Mouse (Mus musculus): ENCODE results near the gene Rnf113a2. TPM values are rescaled to one million over a fixed set of nuclear protein-coding genes. Genes with fewer than 3 reads are reported as not detected.

The Rnf113a2 gene
- polyA plus RNA-seq, 1 experiment from 2014 or later = 29.7 TPM

DNA sequence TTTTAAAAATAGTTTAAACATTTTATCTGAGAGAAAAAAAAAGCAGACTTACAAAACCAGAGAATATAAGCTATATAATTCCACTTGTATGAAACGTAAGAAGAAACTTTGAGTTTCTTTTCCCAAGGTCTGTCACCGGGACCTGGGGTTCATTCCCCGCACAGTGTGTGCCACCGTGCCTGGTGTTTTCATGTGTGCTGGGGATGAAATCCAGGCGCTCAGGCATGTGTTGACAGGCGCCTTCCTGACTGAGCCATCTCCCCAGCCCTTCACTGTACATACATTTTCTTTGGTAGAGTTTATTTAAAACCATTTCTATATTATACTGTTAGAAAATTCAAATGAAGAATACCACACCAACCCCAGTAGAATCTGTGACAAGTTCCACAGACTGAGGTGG is 26.7 kb upstream of the Rnf113a2 start:
- no peak overlapping the region for H3K4me2 ChIP-seq (ENCODE audit: low read depth)
- WGBS = 90% methylated on average over 6 of the region's 6 CpGs
- no peak overlapping the region for H3K4me3 ChIP-seq (ENCODE audit: low read depth, low read length)
- no peak for ATAC-seq (ENCODE audit: insufficient read depth, low FRiP score, low TSS enrichment)
- H3K9ac ChIP-seq (ENCODE audit: low read length) = no peak overlapping the region
- H3K27me3 ChIP-seq (ENCODE audit: control insufficient read depth, insufficient read depth, low read length) = no peaks in the 10 kb centered on the region
- no peaks in the 10 kb centered on the region for H3K4me1 ChIP-seq (ENCODE audit: control insufficient read depth, insufficient read depth, low read length)
- H3K9me3 ChIP-seq (ENCODE audit: control insufficient read depth, low read length) = no peaks in the 10 kb centered on the region
- H3K27ac ChIP-seq (ENCODE audit: low read depth, low read length) = no peak overlapping the region
- no peak for DNase-seq (ENCODE audit: low spot score)
- no peaks in the 10 kb centered on the region for H3K36me3 ChIP-seq (ENCODE audit: control insufficient read depth, insufficient read depth, low read length)

GRCm38 (mm10) chr12:84392681-84393080 is 24.3 kb upstream of the Rnf113a2 start:
- ATAC-seq (ENCODE audit: insufficient read depth, low FRiP score, low TSS enrichment) (no peak), DNase-seq (ENCODE audit: low spot score) (no peak)
- no peaks in the 10 kb centered on the region for H3K9me3 ChIP-seq (ENCODE audit: control insufficient read depth, low read length)
- no peaks in the 10 kb centered on the region for H3K4me1 ChIP-seq (ENCODE audit: control insufficient read depth, insufficient read depth, low read length)
- no peaks in the 10 kb centered on the region for H3K27me3 ChIP-seq (ENCODE audit: control insufficient read depth, insufficient read depth, low read length)
- no peak overlapping the region for H3K4me3 ChIP-seq (ENCODE audit: low read depth, low read length)
- no peak overlapping the region for H3K9ac ChIP-seq (ENCODE audit: low read length)
- no peaks in the 10 kb centered on the region for H3K36me3 ChIP-seq (ENCODE audit: control insufficient read depth, insufficient read depth, low read length)
- H3K4me2 ChIP-seq (ENCODE audit: low read depth) = no peak overlapping the region
- WGBS = 96% methylated on average over 4 of the region's 4 CpGs
- no peak overlapping the region for H3K27ac ChIP-seq (ENCODE audit: low read depth, low read length)

DNA sequence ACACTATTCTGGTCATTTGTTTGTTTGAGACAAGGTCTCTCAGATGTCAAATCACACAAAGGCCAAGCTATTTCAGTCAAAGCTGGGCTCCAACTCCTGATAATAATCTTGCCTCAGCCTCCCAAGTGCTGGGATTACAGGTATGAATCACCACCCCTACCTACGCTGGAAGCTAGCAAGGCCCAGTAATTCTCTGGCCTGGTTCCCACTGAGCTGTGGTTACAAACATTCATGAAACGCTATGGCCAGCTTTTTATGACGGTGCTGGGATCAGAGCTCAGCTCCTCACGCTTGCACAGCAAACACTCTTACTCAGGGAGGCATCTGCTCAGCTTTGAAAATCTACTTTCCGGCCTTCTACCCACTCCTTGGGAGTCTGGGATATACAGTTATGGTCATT is 23.1 kb upstream of the Rnf113a2 start:
- no peak overlapping the region for H3K9ac ChIP-seq (ENCODE audit: low read length)
- H3K27me3 ChIP-seq (ENCODE audit: control insufficient read depth, insufficient read depth, low read length) = no peaks in the 10 kb centered on the region
- WGBS = 89% methylated on average over 5 of the region's 5 CpGs
- no peak for ATAC-seq (ENCODE audit: insufficient read depth, low FRiP score, low TSS enrichment)
- peak; percentile 2 for DNase-seq (ENCODE audit: low spot score)
- no peaks in the 10 kb centered on the region for H3K9me3 ChIP-seq (ENCODE audit: control insufficient read depth, low read length)
- no peak overlapping the region for H3K27ac ChIP-seq (ENCODE audit: low read depth, low read length)
- H3K4me2 ChIP-seq (ENCODE audit: low read depth) = no peak overlapping the region
- H3K4me3 ChIP-seq (ENCODE audit: low read depth, low read length) = no peak overlapping the region
- no peaks in the 10 kb centered on the region for H3K36me3 ChIP-seq (ENCODE audit: control insufficient read depth, insufficient read depth, low read length)
- no peaks in the 10 kb centered on the region for H3K4me1 ChIP-seq (ENCODE audit: control insufficient read depth, insufficient read depth, low read length)

- Histone ChIP-seq H3K4me3 (ENCODE audit: low read depth, low read length) (no peak overlapping the region), H3K4me2 (ENCODE audit: low read depth) (no peak overlapping the region), H3K9me3 (ENCODE audit: control insufficient read depth, low read length) (no peaks in the 10 kb centered on the region), H3K27ac (ENCODE audit: low read depth, low read length) (no peak overlapping the region), H3K4me1 (ENCODE audit: control insufficient read depth, insufficient read depth, low read length) (no peaks in the 10 kb centered on the region), H3K9ac (ENCODE audit: low read length) (no peak overlapping the region), H3K36me3 (ENCODE audit: control insufficient read depth, insufficient read depth, low read length) (no peaks in the 10 kb centered on the region), H3K27me3 (ENCODE audit: control insufficient read depth, insufficient read depth, low read length) (no peaks in the 10 kb centered on the region)
- DNase-seq (ENCODE audit: low spot score) (no peak), ATAC-seq (ENCODE audit: insufficient read depth, low FRiP score, low TSS enrichment) (no peak)
- WGBS = 90% methylated on average over 14 of the region's 14 CpGs
These were observed 19.9 kb upstream of the Rnf113a2 start for GRCm38 (mm10) chr12:84396947-84397679.

DNA sequence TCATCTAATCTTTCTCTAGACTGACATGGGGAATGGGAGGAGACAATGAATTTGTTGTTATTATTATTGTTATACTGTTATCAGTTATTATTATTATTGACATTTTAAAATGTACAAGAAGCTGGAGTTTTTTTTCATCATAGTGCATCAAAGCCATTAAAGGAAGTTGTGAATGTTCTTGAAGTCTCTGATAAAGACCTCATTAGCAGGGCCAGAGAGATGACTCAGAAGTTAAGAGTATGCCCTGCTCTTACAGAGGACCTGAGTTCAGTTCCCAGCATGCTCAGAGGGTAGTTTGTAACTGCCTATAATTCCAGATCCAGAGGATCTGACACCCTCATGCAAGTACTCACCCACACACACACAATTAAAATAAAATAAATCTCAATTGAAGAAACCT is 19.3 kb upstream of the Rnf113a2 start:
- H3K27me3 ChIP-seq (ENCODE audit: control insufficient read depth, insufficient read depth, low read length) = no peaks in the 10 kb centered on the region
- ATAC-seq (ENCODE audit: insufficient read depth, low FRiP score, low TSS enrichment) = no peak
- no peaks in the 10 kb centered on the region for H3K9me3 ChIP-seq (ENCODE audit: control insufficient read depth, low read length)
- no peaks in the 10 kb centered on the region for H3K36me3 ChIP-seq (ENCODE audit: control insufficient read depth, insufficient read depth, low read length)
- H3K9ac ChIP-seq (ENCODE audit: low read length) = no peak overlapping the region
- H3K4me2 ChIP-seq (ENCODE audit: low read depth) = no peak overlapping the region
- H3K27ac ChIP-seq (ENCODE audit: low read depth, low read length) = no peak overlapping the region
- no peak overlapping the region for H3K4me3 ChIP-seq (ENCODE audit: low read depth, low read length)
- no peak for DNase-seq (ENCODE audit: low spot score)
- no peaks in the 10 kb centered on the region for H3K4me1 ChIP-seq (ENCODE audit: control insufficient read depth, insufficient read depth, low read length)

DNA sequence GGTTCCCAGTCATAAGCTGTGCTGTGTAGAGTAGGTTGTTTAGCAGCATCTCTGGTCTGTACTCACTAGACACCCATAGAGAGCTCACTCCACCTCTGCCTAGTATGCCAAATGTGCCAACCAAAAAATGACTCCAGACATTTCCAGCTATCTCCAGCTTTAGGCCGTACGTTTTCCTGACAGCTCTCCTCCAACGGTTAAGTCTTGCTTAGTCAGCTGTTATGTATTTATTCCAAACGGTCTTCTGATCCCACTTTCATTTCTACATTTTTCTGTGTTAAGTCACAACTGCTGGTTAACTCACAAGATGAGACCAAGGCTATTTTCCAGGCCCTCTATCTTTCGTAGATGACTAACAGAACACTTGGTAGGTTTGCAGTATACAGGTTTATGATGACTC is 18.4 kb upstream of the Rnf113a2 start:
- H3K4me1 ChIP-seq (ENCODE audit: control insufficient read depth, insufficient read depth, low read length) = no peaks in the 10 kb centered on the region
- no peaks in the 10 kb centered on the region for H3K27me3 ChIP-seq (ENCODE audit: control insufficient read depth, insufficient read depth, low read length)
- no peaks in the 10 kb centered on the region for H3K36me3 ChIP-seq (ENCODE audit: control insufficient read depth, insufficient read depth, low read length)
- ATAC-seq (ENCODE audit: insufficient read depth, low FRiP score, low TSS enrichment) (no peak), DNase-seq (ENCODE audit: low spot score) (no peak)
- no peak overlapping the region for H3K4me3 ChIP-seq (ENCODE audit: low read depth, low read length)
- WGBS = 80% methylated on average over 5 of the region's 5 CpGs
- H3K9me3 ChIP-seq (ENCODE audit: control insufficient read depth, low read length) = no peaks in the 10 kb centered on the region
- no peak overlapping the region for H3K9ac ChIP-seq (ENCODE audit: low read length)
- H3K27ac ChIP-seq (ENCODE audit: low read depth, low read length) = no peak overlapping the region
- H3K4me2 ChIP-seq (ENCODE audit: low read depth) = no peak overlapping the region

DNA sequence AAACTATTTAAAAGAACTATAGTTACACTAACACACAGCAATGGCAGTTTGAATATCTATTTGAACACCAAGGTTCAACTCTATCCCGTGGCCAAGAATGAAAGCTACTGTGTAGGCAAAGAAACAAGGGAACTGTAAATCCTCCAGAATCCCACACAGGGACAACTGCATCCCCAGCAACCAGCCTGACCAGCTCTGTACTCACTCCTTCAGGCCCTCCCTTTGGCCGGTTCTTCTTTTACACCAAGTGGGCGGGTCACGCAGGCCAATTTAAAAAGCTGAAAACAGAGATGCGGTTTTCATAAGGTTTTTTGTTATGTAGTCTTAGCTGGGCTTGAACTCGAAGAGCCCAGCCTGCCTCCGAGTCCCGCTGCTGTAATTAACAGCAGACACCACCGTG is 17.9 kb upstream of the Rnf113a2 start:
- Histone ChIP-seq H3K9ac (ENCODE audit: low read length) (no peak overlapping the region), H3K36me3 (ENCODE audit: control insufficient read depth, insufficient read depth, low read length) (no peaks in the 10 kb centered on the region), H3K4me3 (ENCODE audit: low read depth, low read length) (no peak overlapping the region), H3K4me1 (ENCODE audit: control insufficient read depth, insufficient read depth, low read length) (no peaks in the 10 kb centered on the region), H3K27ac (ENCODE audit: low read depth, low read length) (no peak overlapping the region), H3K9me3 (ENCODE audit: control insufficient read depth, low read length) (no peaks in the 10 kb centered on the region), H3K27me3 (ENCODE audit: control insufficient read depth, insufficient read depth, low read length) (no peaks in the 10 kb centered on the region), H3K4me2 (ENCODE audit: low read depth) (no peak overlapping the region)
- no peak for DNase-seq (ENCODE audit: low spot score)
- 86% methylated on average over 9 of the region's 9 CpGs for WGBS
- no peak for ATAC-seq (ENCODE audit: insufficient read depth, low FRiP score, low TSS enrichment)

DNA sequence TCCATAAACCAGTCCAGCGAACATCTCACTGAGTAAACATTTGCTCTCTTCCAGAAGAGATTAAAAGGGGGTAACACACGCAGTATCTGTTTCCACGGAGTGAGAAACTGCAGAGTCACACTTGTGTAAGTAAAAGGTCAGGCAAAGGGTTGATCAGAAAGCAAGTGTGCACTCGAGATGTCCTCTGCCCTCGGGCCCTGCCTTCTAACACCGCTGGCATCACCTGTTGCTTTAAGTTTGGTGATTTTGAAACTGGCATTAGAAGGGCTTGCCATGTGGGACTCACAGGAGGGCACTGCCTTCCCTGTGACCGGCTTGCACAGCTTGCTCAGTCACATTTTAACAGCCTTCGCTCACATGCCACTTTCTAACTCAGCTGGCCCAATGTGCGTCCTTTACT is 17.3 kb upstream of the Rnf113a2 start:
- H3K36me3 ChIP-seq (ENCODE audit: control insufficient read depth, insufficient read depth, low read length) = no peaks in the 10 kb centered on the region
- no peak for ATAC-seq (ENCODE audit: insufficient read depth, low FRiP score, low TSS enrichment)
- no peak overlapping the region for H3K4me2 ChIP-seq (ENCODE audit: low read depth)
- H3K9ac ChIP-seq (ENCODE audit: low read length) = no peak overlapping the region
- 84% methylated on average over 9 of the region's 9 CpGs for WGBS
- no peaks in the 10 kb centered on the region for H3K4me1 ChIP-seq (ENCODE audit: control insufficient read depth, insufficient read depth, low read length)
- no peak overlapping the region for H3K27ac ChIP-seq (ENCODE audit: low read depth, low read length)
- H3K4me3 ChIP-seq (ENCODE audit: low read depth, low read length) = no peak overlapping the region
- no peak for DNase-seq (ENCODE audit: low spot score)
- H3K27me3 ChIP-seq (ENCODE audit: control insufficient read depth, insufficient read depth, low read length) = no peaks in the 10 kb centered on the region
- H3K9me3 ChIP-seq (ENCODE audit: control insufficient read depth, low read length) = no peaks in the 10 kb centered on the region

- WGBS = 84% methylated on average over 3 of the region's 3 CpGs
- Histone ChIP-seq H3K4me1 (ENCODE audit: control insufficient read depth, insufficient read depth, low read length) (no peaks in the 10 kb centered on the region), H3K9me3 (ENCODE audit: control insufficient read depth, low read length) (no peaks in the 10 kb centered on the region), H3K9ac (ENCODE audit: low read length) (no peak overlapping the region), H3K4me2 (ENCODE audit: low read depth) (no peak overlapping the region), H3K36me3 (ENCODE audit: control insufficient read depth, insufficient read depth, low read length) (no peaks in the 10 kb centered on the region), H3K4me3 (ENCODE audit: low read depth, low read length) (no peak overlapping the region), H3K27ac (ENCODE audit: low read depth, low read length) (no peak overlapping the region), H3K27me3 (ENCODE audit: control insufficient read depth, insufficient read depth, low read length) (no peaks in the 10 kb centered on the region)
- no peak for DNase-seq (ENCODE audit: low spot score)
- no peak for ATAC-seq (ENCODE audit: insufficient read depth, low FRiP score, low TSS enrichment)
These were observed 16.9 kb upstream of the Rnf113a2 start for GRCm38 (mm10) chr12:84400068-84400467.
